Mouse (Mus musculus): ENCODE measurements around the gene Aif1l.

DNA sequence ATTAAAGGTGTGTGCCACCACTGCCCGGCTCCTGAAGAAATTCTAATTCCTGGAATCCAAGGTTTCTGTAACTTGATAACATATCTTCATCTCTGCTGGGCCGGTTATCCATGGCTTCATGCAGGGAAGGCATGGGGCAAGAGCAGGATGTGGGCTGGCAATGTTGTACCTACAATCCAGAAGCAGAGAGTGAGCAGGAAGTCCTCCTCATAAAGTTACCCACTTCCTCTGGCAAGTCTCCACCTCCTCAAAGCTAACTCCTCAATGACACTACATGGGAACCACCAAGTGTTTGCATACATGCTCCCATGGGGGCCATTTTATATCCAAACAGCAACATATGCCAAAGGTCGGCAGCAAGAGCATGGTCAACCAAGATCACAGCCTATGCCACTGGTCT lies 20.3 kb upstream of the Aif1l start:
- TF ChIP-seq CHD2 (IDR thresholded peaks at IDR 0.05; ENCODE audit: low read depth, low read length) (no peak), ZC3H11A (IDR thresholded peaks at IDR 0.05; ENCODE audit: borderline replicate concordance, low read depth, low read length) (no peak), MAFK (IDR thresholded peaks at IDR 0.05; ENCODE audit: insufficient read depth, low read depth, low read length) (no peak), ZNF384 (IDR thresholded peaks at IDR 0.05; ENCODE audit: low read depth, low read length) (no peak), HCFC1 (IDR thresholded peaks at IDR 0.05; ENCODE audit: borderline replicate concordance, insufficient read depth, low read length) (no peak)
